Mouse (Mus musculus): ENCODE measurements around the gene Gm27021.

DNA sequence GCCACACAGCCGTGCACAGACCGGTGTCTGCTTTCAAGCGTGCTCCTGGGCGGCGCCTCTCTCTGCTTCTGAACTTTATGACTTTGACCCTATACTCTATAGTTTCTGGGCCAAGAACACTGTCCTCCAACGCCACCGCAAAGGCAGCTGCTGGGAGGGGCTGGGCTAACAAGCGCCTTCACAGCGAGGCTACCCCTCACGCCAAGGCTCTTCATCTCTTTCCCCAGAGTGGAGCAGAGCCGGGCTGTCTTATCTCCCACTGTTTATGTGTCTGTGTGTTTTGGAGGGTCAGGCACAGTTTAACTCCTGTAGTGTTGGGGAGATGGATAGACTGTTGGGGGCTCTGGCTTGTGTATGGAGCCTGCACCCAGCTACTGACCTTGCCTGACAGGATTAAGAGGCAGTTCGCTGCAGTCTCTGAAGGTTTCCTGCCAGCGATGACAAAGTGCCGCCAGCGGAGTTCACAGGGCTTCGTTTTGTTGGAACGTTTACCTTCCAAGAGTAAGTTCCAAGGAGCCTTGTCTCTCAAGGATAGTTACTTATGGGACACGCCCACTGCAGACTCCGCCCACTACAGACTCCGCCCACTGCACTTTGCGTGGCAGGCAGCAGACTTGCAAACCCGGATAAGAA lies 26.1 kb upstream of the Gm27021 start:
- TF ChIP-seq CTCF (IDR thresholded peaks at IDR 0.05; ENCODE audit: low read depth) (no peak), EP300 (optimal IDR thresholded peaks at IDR 0.05) (no peak)

All from stomach, postnatal 0 days (tissue).